Mouse (Mus musculus): ENCODE measurements around the gene Fam168b.

Fam168b gene

GRCm38 (mm10) chr1:34842887-34843618 is at the start of gene Fam168b:
Gene Fam168b, minus strand, starts transcription at chr1:34843065.
- DNase-seq: peak; percentile 89

GRCm38 (mm10) chr1:34892466-34892865 is 49.6 kb upstream of the Fam168b start:
- no peak for DNase-seq

GRCm38 (mm10) chr1:34891559-34892289 is 48.9 kb upstream of the Fam168b start:
- peak; percentile 25 for DNase-seq

DNA sequence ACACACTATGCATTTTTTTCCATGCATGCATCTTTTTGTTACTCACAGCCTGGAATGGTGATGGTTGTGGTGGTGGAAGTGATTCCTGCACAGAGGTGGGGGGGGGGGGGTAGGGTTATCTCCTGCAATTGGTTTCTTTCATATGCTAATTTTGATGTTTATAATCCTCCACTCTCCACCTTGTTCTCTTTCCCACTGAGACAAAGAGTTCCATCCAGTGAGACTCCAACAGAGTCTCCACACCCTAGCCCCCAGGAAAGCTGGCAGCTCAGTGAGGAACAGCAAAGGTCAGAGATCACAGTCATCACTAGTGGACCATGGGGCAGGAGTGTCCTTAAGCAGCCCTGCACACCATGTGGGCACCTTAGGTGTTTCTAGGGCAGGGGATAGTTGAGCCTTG is 40.9 kb upstream of the Fam168b start:
- DNase-seq: no peak

DNA sequence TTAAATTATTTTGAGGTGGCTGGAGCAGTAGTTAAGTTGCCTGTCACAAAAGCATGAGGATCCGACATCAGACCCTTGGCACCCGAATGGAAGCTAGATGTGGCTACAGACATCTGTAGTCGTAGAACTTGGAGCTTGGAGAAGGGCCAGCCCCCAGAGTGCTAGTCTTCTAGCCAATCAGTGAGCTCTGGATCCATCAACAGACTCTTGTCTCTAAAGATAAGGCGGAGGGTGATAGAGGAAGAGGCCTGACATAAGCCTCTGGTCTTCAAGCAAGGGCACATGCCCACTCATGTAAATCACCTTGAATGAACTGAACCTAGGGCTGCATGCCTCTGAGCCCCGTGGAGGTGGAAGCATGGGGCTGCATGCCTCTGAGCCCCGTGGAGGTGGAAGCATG is 36.7 kb upstream of the Fam168b start:
- DNase-seq: no peak

- no peak for DNase-seq
Measured at GRCm38 (mm10) chr1:34873551-34873950, 30.7 kb upstream of the Fam168b start.

GRCm38 (mm10) chr1:34871170-34871569 is 28.3 kb upstream of the Fam168b start:
- no peak for DNase-seq

DNA sequence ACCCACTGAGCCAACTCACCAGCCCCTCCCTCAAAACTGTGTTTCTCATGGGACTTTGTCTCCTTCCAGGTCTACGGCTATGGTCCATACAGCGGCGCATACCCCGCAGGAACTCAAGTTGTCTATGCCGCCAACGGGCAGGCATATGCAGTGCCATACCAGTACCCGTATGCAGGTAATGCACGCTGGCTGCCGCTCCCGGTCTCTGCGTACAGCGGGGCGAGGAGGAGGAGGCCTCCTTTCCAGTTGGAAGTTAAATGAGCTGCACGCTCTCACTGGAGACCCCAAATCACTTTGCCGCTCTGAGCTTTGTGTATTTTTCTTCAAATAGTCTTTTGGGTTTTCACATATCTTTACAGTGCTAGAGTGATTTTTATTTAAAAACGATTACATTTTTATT is 26.4 kb upstream of the Fam168b start:
- no peak for DNase-seq

DNA sequence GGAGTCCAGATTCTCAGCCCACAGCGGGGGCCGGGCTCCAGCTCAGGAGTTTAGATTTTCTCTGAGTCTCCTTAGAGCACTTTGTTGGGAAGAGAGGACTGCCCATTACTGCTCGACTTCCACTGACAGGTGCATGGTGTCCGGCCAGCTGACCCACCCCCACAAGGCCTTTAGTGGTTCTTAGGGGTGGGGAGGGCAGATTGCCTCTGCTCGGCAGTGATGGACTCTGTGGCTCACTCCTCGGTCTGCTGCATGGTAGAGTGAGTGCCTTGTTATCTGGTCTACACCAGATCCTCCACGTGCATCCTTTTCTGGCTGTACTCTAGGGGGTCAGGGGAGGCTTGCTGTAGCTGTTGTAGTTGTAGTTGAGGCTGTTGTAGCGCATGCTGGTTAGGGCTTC is 25.5 kb upstream of the Fam168b start:
- DNase-seq: no peak

DNA sequence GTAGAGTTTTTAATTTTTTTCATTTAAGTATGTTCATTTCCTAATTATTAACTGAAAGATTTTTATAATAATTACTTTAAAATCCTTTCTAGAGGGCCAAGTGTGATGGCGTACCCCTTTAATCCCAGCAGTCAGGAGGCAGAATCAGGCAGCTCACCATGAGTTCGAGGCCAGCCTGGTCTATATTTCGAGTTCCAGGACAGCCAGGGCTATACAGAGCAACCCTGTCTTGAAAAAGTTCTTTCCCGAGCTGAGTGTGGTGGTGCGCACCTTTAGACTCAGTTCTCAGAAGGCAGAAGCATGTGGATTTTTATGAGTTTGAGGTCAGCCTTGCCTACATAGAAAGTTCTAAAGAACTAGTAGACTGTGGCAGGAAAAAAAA is 24.7 kb upstream of the Fam168b start:
- no peak for DNase-seq

- DNase-seq: peak; percentile 97
Measured at GRCm38 (mm10) chr1:34866815-34867573, 24.1 kb upstream of the Fam168b start.

DNA sequence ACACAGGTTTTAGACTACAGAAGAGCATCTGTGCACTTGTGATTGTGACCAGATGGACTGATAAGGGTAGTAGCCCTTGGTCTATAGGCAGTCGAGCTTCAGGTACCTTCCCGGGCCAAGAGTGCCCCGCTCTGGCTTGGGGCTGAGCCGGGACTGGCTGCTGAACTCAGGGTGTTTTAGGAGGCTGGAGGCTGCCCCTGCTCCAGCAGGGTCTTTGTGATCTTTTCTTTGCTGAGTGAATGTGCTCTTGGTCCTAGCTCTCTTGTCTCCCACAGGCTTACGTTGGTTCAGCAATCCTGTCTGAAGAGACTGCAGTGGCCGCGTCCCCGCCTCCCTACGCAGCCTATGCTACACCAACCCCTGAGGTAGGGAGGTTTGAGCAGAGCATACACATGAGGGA is 23.0 kb upstream of the Fam168b start:
- DNase-seq: no peak

DNA sequence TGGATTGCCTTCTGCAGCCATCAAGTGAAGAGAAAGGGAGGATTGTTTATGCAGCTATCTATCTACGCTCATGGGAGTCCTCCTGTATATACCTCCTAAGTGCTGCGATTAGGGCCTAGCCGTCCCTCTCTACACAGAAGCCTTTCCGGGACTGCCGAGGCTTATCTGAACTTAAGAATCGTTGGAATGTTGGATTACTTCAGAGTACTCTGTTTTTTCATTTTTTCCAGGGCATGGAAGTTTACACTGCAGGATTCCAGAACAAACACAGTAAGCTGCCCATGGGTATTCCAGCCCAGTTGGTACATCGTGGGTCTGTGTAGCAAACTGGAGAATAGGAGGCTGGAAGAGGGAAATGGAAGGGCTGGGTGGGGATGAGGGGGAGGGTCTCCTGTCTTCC is 21.4 kb upstream of the Fam168b start:
- no peak for DNase-seq

GRCm38 (mm10) chr1:34863323-34863722 is 20.5 kb upstream of the Fam168b start:
- no peak for DNase-seq

DNA sequence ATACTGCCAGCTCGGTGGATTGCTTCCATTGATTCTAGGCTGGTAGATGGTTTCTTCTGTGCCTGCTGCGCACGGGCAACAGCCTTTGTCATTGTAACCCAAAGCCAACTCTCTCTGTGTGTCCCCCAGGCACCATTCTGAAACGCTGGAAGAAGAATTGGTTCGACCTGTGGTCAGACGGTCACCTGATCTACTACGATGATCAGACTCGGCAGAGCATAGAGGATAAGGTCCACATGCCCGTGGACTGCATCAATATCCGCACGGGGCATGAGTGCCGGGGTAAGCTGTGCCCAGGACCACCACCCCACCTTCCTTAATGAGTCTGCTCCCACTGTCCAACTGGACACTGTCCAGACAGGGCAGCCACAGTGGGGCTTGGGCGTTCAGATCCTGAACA is 20.0 kb upstream of the Fam168b start:
- DNase-seq: peak; percentile 77

- no peak for DNase-seq
Measured at GRCm38 (mm10) chr1:34860205-34860604, 17.3 kb upstream of the Fam168b start.

DNA sequence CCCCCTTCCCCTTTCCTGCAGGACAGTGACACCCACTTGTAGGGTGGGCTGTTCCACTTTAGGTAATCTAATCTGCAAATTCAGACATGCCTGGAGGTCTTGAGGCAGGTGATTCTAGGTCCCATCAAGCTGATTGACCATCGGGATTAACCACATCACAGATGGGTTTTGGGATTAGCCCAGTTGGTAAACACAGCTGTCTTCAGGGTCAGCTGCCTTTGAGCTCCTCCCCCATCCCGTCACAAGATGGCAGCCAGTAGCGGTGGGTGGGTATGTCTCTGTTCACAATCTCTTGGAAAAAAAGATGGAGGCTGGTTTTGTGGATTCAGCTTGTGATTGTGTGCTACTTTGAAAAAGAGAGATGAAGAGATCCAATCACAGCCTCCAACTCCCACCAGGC is 16.9 kb upstream of the Fam168b start:
- DNase-seq: no peak

- DNase-seq: peak; percentile 88
Measured at GRCm38 (mm10) chr1:34858671-34859070, 15.8 kb upstream of the Fam168b start.

- peak; percentile 82 for DNase-seq
Measured at GRCm38 (mm10) chr1:34855056-34855739, 12.3 kb upstream of the Fam168b start.

GRCm38 (mm10) chr1:34853786-34854185 is 10.9 kb upstream of the Fam168b start:
- peak; percentile 70 for DNase-seq

DNA sequence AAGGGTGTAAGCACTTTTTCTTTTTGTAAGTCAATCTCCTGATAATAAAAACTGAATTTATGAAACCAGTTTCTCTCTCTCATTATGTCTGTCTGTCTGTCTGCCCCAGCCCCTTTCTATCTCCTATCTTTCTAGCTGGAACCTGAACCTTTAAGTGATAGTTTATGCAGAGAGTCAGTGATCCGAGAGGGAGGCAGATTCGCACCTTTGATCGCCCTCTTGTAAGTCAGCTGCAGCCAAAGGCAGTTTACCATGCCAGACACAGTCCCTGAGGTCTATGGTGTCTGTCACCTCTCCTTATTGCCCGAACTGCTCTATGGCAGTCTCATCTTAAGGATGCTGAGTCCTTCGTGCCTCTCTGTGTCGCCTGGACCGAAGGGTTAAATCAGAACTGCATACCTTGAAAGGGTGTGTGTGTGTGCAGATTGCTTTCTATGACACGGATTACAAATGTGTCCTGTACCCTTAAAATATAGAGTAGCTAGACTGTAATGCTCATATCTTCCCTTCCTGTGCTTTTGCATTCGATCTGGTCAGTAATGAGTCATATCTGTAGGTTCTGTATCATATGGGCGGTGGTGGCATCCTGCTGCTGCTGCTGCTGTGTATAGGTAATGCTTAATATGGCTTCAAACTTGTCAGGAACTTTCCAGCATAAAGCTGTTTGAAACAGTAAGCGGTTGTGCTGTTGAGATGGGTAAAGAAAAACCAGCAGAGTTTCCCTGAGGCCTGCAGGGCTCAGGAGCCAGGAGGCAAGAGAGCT is 9.4 kb upstream of the Fam168b start:
- peak; percentile 60 for DNase-seq

- DNase-seq: peak; percentile 81
Measured at GRCm38 (mm10) chr1:34851562-34851961, 8.7 kb upstream of the Fam168b start.
